Mouse (Mus musculus): ENCODE measurements around the gene Trib2. TPM values are rescaled to one million over a fixed set of nuclear protein-coding genes. Genes with fewer than 3 reads are reported as not detected.

The Trib2 gene
- total and polyA plus RNA-seq, 2 experiments: 0.81 to 2.2 TPM

GRCm38 (mm10) chr12:15813133-15813818 lies 3.4 kb downstream of the Trib2 start:
- H3K27me3 ChIP-seq (ENCODE audit: control insufficient read depth, insufficient read depth, low read length): no peaks in the 10 kb centered on the region
- no peaks in the 10 kb centered on the region for H3K79me2 ChIP-seq (ENCODE audit: control insufficient read depth, insufficient read depth, low read length)
- 58% methylated on average over 12 of the region's 12 CpGs for WGBS
- H3K27ac ChIP-seq (replicated peaks; ENCODE audit: insufficient read depth, low read depth, low read length): 0 out of 2 replicates have a peak overlapping the region, but pooled peaks have one; percentile 13
- H3K4me1 ChIP-seq (ENCODE audit: control insufficient read depth, insufficient read depth, low read length): peaks cover 7% of the 10 kb centered on the region; the same call in 1 of the 2 replicates
- TF ChIP-seq POLR2A (IDR thresholded peaks at IDR 0.05; ENCODE audit: extremely low read depth, insufficient read depth, low read length) (no peak), CTCF (IDR thresholded peaks at IDR 0.05; ENCODE audit: low read depth, low read length) (no peak)
- peak overlapping the region; percentile 35 for H3K4me3 ChIP-seq (ENCODE audit: insufficient read depth, low read depth, low read length)
- DNase-seq (ENCODE audit: extremely low read depth, low read depth, low spot score): no peak
- no peak overlapping the region for H3K9ac ChIP-seq (ENCODE audit: low read depth, low read length)
- H3K36me3 ChIP-seq (ENCODE audit: control insufficient read depth, insufficient read depth, low read length): no peaks in the 10 kb centered on the region

GRCm38 (mm10) chr12:15812139-15812962 lies 4.4 kb downstream of the Trib2 start:
- no peak overlapping the region for H3K9ac ChIP-seq (ENCODE audit: low read depth, low read length)
- 70% methylated on average over 6 of the region's 6 CpGs for WGBS
- H3K27ac ChIP-seq (replicated peaks; ENCODE audit: insufficient read depth, low read depth, low read length): no peak overlapping the region
- no peaks in the 10 kb centered on the region for H3K36me3 ChIP-seq (ENCODE audit: control insufficient read depth, insufficient read depth, low read length)
- peaks cover 5% of the 10 kb centered on the region; the same call in 1 of the 2 replicates for H3K4me1 ChIP-seq (ENCODE audit: control insufficient read depth, insufficient read depth, low read length)
- DNase-seq (ENCODE audit: extremely low read depth, low read depth, low spot score): no peak
- no peak for TF ChIP-seq CTCF (IDR thresholded peaks at IDR 0.05; ENCODE audit: low read depth, low read length)
- TF ChIP-seq POLR2A (IDR thresholded peaks at IDR 0.05; ENCODE audit: extremely low read depth, insufficient read depth, low read length): no peak
- no peaks in the 10 kb centered on the region for H3K79me2 ChIP-seq (ENCODE audit: control insufficient read depth, insufficient read depth, low read length)
- H3K27me3 ChIP-seq (ENCODE audit: control insufficient read depth, insufficient read depth, low read length): no peaks in the 10 kb centered on the region
- H3K4me3 ChIP-seq (ENCODE audit: insufficient read depth, low read depth, low read length): no peak overlapping the region

- H3K36me3 ChIP-seq (ENCODE audit: control insufficient read depth, insufficient read depth, low read length): no peaks in the 10 kb centered on the region
- no peak overlapping the region for H3K4me3 ChIP-seq (ENCODE audit: insufficient read depth, low read depth, low read length)
- no peak overlapping the region for H3K9ac ChIP-seq (ENCODE audit: low read depth, low read length)
- TF ChIP-seq POLR2A (IDR thresholded peaks at IDR 0.05; ENCODE audit: extremely low read depth, insufficient read depth, low read length): no peak
- no peak for TF ChIP-seq CTCF (IDR thresholded peaks at IDR 0.05; ENCODE audit: low read depth, low read length)
- no peaks in the 10 kb centered on the region for H3K27me3 ChIP-seq (ENCODE audit: control insufficient read depth, insufficient read depth, low read length)
- DNase-seq (ENCODE audit: extremely low read depth, low read depth, low spot score): no peak
- no peak overlapping the region for H3K27ac ChIP-seq (replicated peaks; ENCODE audit: insufficient read depth, low read depth, low read length)
- H3K79me2 ChIP-seq (ENCODE audit: control insufficient read depth, insufficient read depth, low read length): no peaks in the 10 kb centered on the region
- H3K4me1 ChIP-seq (ENCODE audit: control insufficient read depth, insufficient read depth, low read length): peaks cover 4% of the 10 kb centered on the region; the same call in 1 of the 2 replicates
- WGBS: 69% methylated on average over 4 of the region's 4 CpGs
These were observed 5.0 kb downstream of the Trib2 start for GRCm38 (mm10) chr12:15811682-15812081.

- H3K36me3 ChIP-seq (ENCODE audit: control insufficient read depth, insufficient read depth, low read length): no peaks in the 10 kb centered on the region
- TF ChIP-seq CTCF (IDR thresholded peaks at IDR 0.05; ENCODE audit: low read depth, low read length) (no peak), POLR2A (IDR thresholded peaks at IDR 0.05; ENCODE audit: extremely low read depth, insufficient read depth, low read length) (no peak)
- 75% methylated on average over 7 of the region's 7 CpGs for WGBS
- no peaks in the 10 kb centered on the region for H3K79me2 ChIP-seq (ENCODE audit: control insufficient read depth, insufficient read depth, low read length)
- no peak for DNase-seq (ENCODE audit: extremely low read depth, low read depth, low spot score)
- H3K27me3 ChIP-seq (ENCODE audit: control insufficient read depth, insufficient read depth, low read length): no peaks in the 10 kb centered on the region
- H3K9ac ChIP-seq (ENCODE audit: low read depth, low read length): no peak overlapping the region
- no peak overlapping the region for H3K27ac ChIP-seq (replicated peaks; ENCODE audit: insufficient read depth, low read depth, low read length)
- H3K4me1 ChIP-seq (ENCODE audit: control insufficient read depth, insufficient read depth, low read length): peaks cover 4% of the 10 kb centered on the region; the same call in 1 of the 2 replicates
- no peak overlapping the region for H3K4me3 ChIP-seq (ENCODE audit: insufficient read depth, low read depth, low read length)
These were observed 5.8 kb downstream of the Trib2 start for GRCm38 (mm10) chr12:15810926-15811325.

GRCm38 (mm10) chr12:15809657-15810056 lies 7.1 kb downstream of the Trib2 start:
- peaks cover 6% of the 10 kb centered on the region; the same call in 1 of the 2 replicates for H3K4me1 ChIP-seq (ENCODE audit: control insufficient read depth, insufficient read depth, low read length)
- H3K27me3 ChIP-seq (ENCODE audit: control insufficient read depth, insufficient read depth, low read length): no peaks in the 10 kb centered on the region
- H3K79me2 ChIP-seq (ENCODE audit: control insufficient read depth, insufficient read depth, low read length): no peaks in the 10 kb centered on the region
- H3K27ac ChIP-seq (replicated peaks; ENCODE audit: insufficient read depth, low read depth, low read length): no peak overlapping the region
- no peak overlapping the region for H3K9ac ChIP-seq (ENCODE audit: low read depth, low read length)
- 86% methylated on average over 7 of the region's 7 CpGs for WGBS
- H3K36me3 ChIP-seq (ENCODE audit: control insufficient read depth, insufficient read depth, low read length): no peaks in the 10 kb centered on the region
- DNase-seq (ENCODE audit: extremely low read depth, low read depth, low spot score): no peak
- TF ChIP-seq CTCF (IDR thresholded peaks at IDR 0.05; ENCODE audit: low read depth, low read length) (no peak), POLR2A (IDR thresholded peaks at IDR 0.05; ENCODE audit: extremely low read depth, insufficient read depth, low read length) (no peak)
- H3K4me3 ChIP-seq (ENCODE audit: insufficient read depth, low read depth, low read length): no peak overlapping the region

Measured in liver, adult 2 months (tissue).